ENCODE assay signal across 19 mouse cellular contexts in the genomic region with DNA sequence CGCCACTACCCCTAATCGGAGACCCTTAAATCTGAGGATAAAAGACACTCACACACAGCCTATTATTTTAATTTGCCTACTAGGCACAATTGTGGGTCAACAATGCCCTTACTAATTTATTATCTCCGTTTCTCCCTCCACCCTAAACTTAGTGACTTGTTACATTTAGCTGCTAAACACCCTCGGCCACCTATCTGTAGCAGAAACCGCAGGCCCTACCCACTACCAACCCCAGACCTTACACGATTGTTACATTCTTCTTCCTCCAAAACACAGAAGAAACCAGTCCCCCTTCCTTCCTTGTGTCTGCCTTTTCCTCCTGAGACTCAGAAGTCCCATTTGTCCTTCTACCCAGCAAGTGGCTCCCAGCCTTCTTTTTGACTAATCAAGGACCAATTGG.
"Had no signal": no experiment of that assay in that cellular context is flagged by ENCODE, and none has a peak within 500 bp of the region (broad histone marks: within the 10 kb centered on the region; RNA-seq: fewer than 3 reads in every experiment).

No protein-coding gene starts in this region.

- H3K36me3 ChIP-seq: limb, embryonic 15.5 days; liver, embryonic 12.5 days; liver, embryonic 15.5 days; midbrain, embryonic 10.5 days; neural tube, embryonic 13.5 days; stomach, embryonic 15.5 days had no signal

- H3K4me3 ChIP-seq: limb, embryonic 15.5 days; liver, embryonic 12.5 days; liver, embryonic 15.5 days; megakaryocyte, embryonic 14.5 days; midbrain, embryonic 10.5 days; myocyte; neural tube, embryonic 13.5 days; stomach, embryonic 15.5 days had no signal

- H3K9ac ChIP-seq: limb, embryonic 15.5 days; liver, embryonic 12.5 days; liver, embryonic 15.5 days; lung, embryonic 14.5 days; neural tube, embryonic 13.5 days; stomach, embryonic 15.5 days had no signal

- H3K9me3 ChIP-seq: limb, embryonic 15.5 days; liver, embryonic 12.5 days; liver, embryonic 15.5 days; midbrain, embryonic 10.5 days; neural tube, embryonic 13.5 days; stomach, embryonic 15.5 days had no signal

- ATAC-seq: midbrain, embryonic 16.5 days had no signal

- H3K27me3 ChIP-seq: limb, embryonic 15.5 days; liver, embryonic 12.5 days; liver, embryonic 15.5 days; megakaryocyte, embryonic 14.5 days; neural tube, embryonic 13.5 days; stomach, embryonic 15.5 days had no signal

- H3K4me2 ChIP-seq: limb, embryonic 15.5 days; liver, embryonic 12.5 days; liver, embryonic 15.5 days; lung, embryonic 14.5 days; neural tube, embryonic 13.5 days; stomach, embryonic 15.5 days had no signal

- DNase-seq: lung, adult 18-20 months; lung, embryonic 14.5 days; lung, postnatal 4 days; midbrain, embryonic 14.5 days; right cerebral cortex, postnatal 14 days; spleen, adult 18-20 months; thymus, adult 2 months; thymus, postnatal 25 days; thymus, postnatal 4 days had no signal

- H3K27ac ChIP-seq: limb, embryonic 15.5 days; liver, embryonic 12.5 days; liver, embryonic 15.5 days; midbrain, embryonic 10.5 days; neural tube, embryonic 13.5 days; stomach, embryonic 15.5 days; stomach, postnatal 0 days had no signal
